Mouse (Mus musculus): ENCODE results near the gene Strn4. TPM values are rescaled to one million over a fixed set of nuclear protein-coding genes. Genes with fewer than 3 reads are reported as not detected.
A peak's percentile ranks its signal among the peaks of the same experiment; 100 is the strongest.

Strn4 gene
- polyA plus RNA-seq, 1 experiment from 2014 or later: 205 TPM

- 5% methylated on average over 17 of the region's 17 CpGs for WGBS
- Histone ChIP-seq H3K4me2 (peak overlapping the region; percentile 39), H3K4me1 (peaks cover 34% of the 10 kb centered on the region), H3K36me3 (replicated peaks) (no peaks in the 10 kb centered on the region), H3K27ac (peak overlapping the region; percentile 76), H3K4me3 (peak overlapping the region; percentile 35), H3K9me3 (no peaks in the 10 kb centered on the region), H3K27me3 (replicated peaks) (no peaks in the 10 kb centered on the region), H3K9ac (no peak overlapping the region)
- no peak for ATAC-seq (replicated peaks)
Measured at GRCm38 (mm10) chr7:16874190-16874589, 58.5 kb downstream of the Strn4 start.

GRCm38 (mm10) chr7:16874756-16875309 is 59.1 kb downstream of the Strn4 start:
- Histone ChIP-seq H3K4me3 (peak overlapping the region; percentile 68), H3K36me3 (replicated peaks) (no peaks in the 10 kb centered on the region), H3K27me3 (replicated peaks) (no peaks in the 10 kb centered on the region), H3K4me2 (peak overlapping the region; percentile 80), H3K9me3 (no peaks in the 10 kb centered on the region), H3K27ac (peak overlapping the region; percentile 83), H3K9ac (no peak overlapping the region; the same call in 1 of the 2 replicates), H3K4me1 (peaks cover 31% of the 10 kb centered on the region)
- peak; percentile 96 for ATAC-seq (replicated peaks)
- under 1% methylated on average over 33 of the region's 33 CpGs for WGBS

- Histone ChIP-seq H3K4me1 (peaks cover 30% of the 10 kb centered on the region), H3K27me3 (replicated peaks) (no peaks in the 10 kb centered on the region), H3K9ac (peak within 1 kb of the TSS; percentile 72), H3K9me3 (no peaks in the 10 kb centered on the region), H3K4me2 (peak within 1 kb of the TSS; percentile 80), H3K36me3 (replicated peaks) (no peaks in the 10 kb centered on the region), H3K4me3 (peak within 1 kb of the TSS; percentile 68), H3K27ac (peak within 1 kb of the TSS; percentile 83)
- ATAC-seq (replicated peaks): no peak
- WGBS: 0% methylated on average over 1 of the region's 1 CpGs
Measured at GRCm38 (mm10) chr7:16875310-16875325, 59.4 kb downstream of the Strn4 start, which contains the start of gene Dact3. TSS of gene Dact3 (plus strand) at chr7:16875317.

- Histone ChIP-seq H3K27me3 (replicated peaks) (no peaks in the 10 kb centered on the region), H3K9ac (peak overlapping the region; percentile 72), H3K4me1 (peaks cover 30% of the 10 kb centered on the region), H3K9me3 (no peaks in the 10 kb centered on the region), H3K36me3 (replicated peaks) (no peaks in the 10 kb centered on the region), H3K4me2 (peak overlapping the region; percentile 80), H3K4me3 (peak overlapping the region; percentile 68), H3K27ac (peak overlapping the region; percentile 83)
- peak; percentile 70 for ATAC-seq (replicated peaks)
- 0% methylated on average over 27 of the region's 42 CpGs for WGBS
Measured at GRCm38 (mm10) chr7:16875326-16875725, 59.6 kb downstream of the Strn4 start.

GRCm38 (mm10) chr7:16876006-16876405 is 60.3 kb downstream of the Strn4 start:
- WGBS: 9% methylated on average over 11 of the region's 11 CpGs
- Histone ChIP-seq H3K9me3 (no peaks in the 10 kb centered on the region), H3K27me3 (replicated peaks) (no peaks in the 10 kb centered on the region), H3K27ac (peak overlapping the region; percentile 83; the same call in 1 of the 2 replicates), H3K4me2 (peak overlapping the region; percentile 80), H3K36me3 (replicated peaks) (no peaks in the 10 kb centered on the region), H3K4me3 (peak overlapping the region; percentile 68), H3K9ac (peak overlapping the region; percentile 72), H3K4me1 (peaks cover 31% of the 10 kb centered on the region)
- ATAC-seq (replicated peaks): no peak

- H3K27me3 ChIP-seq (replicated peaks): no peaks in the 10 kb centered on the region
- WGBS: 4% methylated on average over 13 of the region's 13 CpGs
Measured at GRCm38 (mm10) chr7:16876608-16877007, 60.9 kb downstream of the Strn4 start.

GRCm38 (mm10) chr7:16877717-16878116 is 62.0 kb downstream of the Strn4 start:
- no peak for ATAC-seq (replicated peaks)
- 86% methylated on average over 3 of the region's 3 CpGs for WGBS
- no peak overlapping the region for H3K27ac ChIP-seq
- no peak overlapping the region for H3K9ac ChIP-seq
- H3K9me3 ChIP-seq: no peaks in the 10 kb centered on the region
- no peaks in the 10 kb centered on the region for H3K27me3 ChIP-seq (replicated peaks)
- no peaks in the 10 kb centered on the region for H3K36me3 ChIP-seq (replicated peaks)
- H3K4me3 ChIP-seq: no peak overlapping the region
- no peak overlapping the region for H3K4me2 ChIP-seq
- peaks cover 31% of the 10 kb centered on the region for H3K4me1 ChIP-seq

More at GRCm38 (mm10) chr7:16876608-16877007, 60.9 kb downstream of the Strn4 start:
- Histone ChIP-seq H3K9ac (peak overlapping the region; percentile 72), H3K27ac (no peak overlapping the region), H3K9me3 (no peaks in the 10 kb centered on the region), H3K36me3 (replicated peaks) (no peaks in the 10 kb centered on the region), H3K4me2 (peak overlapping the region; percentile 80), H3K4me1 (peaks cover 31% of the 10 kb centered on the region), H3K4me3 (peak overlapping the region; percentile 68)
- no peak for ATAC-seq (replicated peaks)

- H3K27ac ChIP-seq: no peak overlapping the region
- peaks cover 18% of the 10 kb centered on the region for H3K27me3 ChIP-seq (replicated peaks)
- ATAC-seq (replicated peaks): no peak
- peaks cover 25% of the 10 kb centered on the region for H3K4me1 ChIP-seq
- 0 out of 2 replicates have a peak, but pooled peaks cover 5% of the 10 kb centered on the region for H3K36me3 ChIP-seq (replicated peaks)
- 25% methylated on average over 9 of the region's 9 CpGs for WGBS
- H3K9ac ChIP-seq: no peak overlapping the region
- H3K4me2 ChIP-seq: no peak overlapping the region
- H3K9me3 ChIP-seq: no peaks in the 10 kb centered on the region
- no peak overlapping the region for H3K4me3 ChIP-seq
Measured at GRCm38 (mm10) chr7:16879796-16880547, 64.3 kb downstream of the Strn4 start.

GRCm38 (mm10) chr7:16880615-16881014 is 64.9 kb downstream of the Strn4 start:
- Histone ChIP-seq H3K36me3 (replicated peaks) (0 out of 2 replicates have a peak, but pooled peaks cover 5% of the 10 kb centered on the region), H3K4me2 (no peak overlapping the region), H3K27ac (no peak overlapping the region), H3K9ac (no peak overlapping the region), H3K4me1 (peaks cover 24% of the 10 kb centered on the region), H3K4me3 (no peak overlapping the region), H3K27me3 (replicated peaks) (peaks cover 20% of the 10 kb centered on the region), H3K9me3 (no peaks in the 10 kb centered on the region)
- 20% methylated on average over 5 of the region's 5 CpGs for WGBS
- ATAC-seq (replicated peaks): no peak

GRCm38 (mm10) chr7:16883162-16883561 is 67.5 kb downstream of the Strn4 start:
- Histone ChIP-seq H3K27ac (no peak overlapping the region), H3K4me3 (no peak overlapping the region), H3K36me3 (replicated peaks) (peaks cover 13% of the 10 kb centered on the region; the same call in 1 of the 2 replicates), H3K4me2 (no peak overlapping the region), H3K4me1 (peaks cover 7% of the 10 kb centered on the region; the same call in 1 of the 2 replicates), H3K27me3 (replicated peaks) (peaks cover 32% of the 10 kb centered on the region), H3K9ac (no peak overlapping the region), H3K9me3 (no peaks in the 10 kb centered on the region)
- ATAC-seq (replicated peaks): no peak
- WGBS: 95% methylated on average over 6 of the region's 6 CpGs

- no peak for ATAC-seq (replicated peaks)
- Histone ChIP-seq H3K36me3 (replicated peaks) (peaks cover 13% of the 10 kb centered on the region; the same call in 1 of the 2 replicates), H3K27me3 (replicated peaks) (peaks cover 32% of the 10 kb centered on the region), H3K4me2 (no peak overlapping the region), H3K9me3 (no peaks in the 10 kb centered on the region), H3K9ac (no peak overlapping the region), H3K4me3 (no peak overlapping the region), H3K27ac (no peak overlapping the region), H3K4me1 (peaks cover 7% of the 10 kb centered on the region; the same call in 1 of the 2 replicates)
- 51% methylated on average over 4 of the region's 4 CpGs for WGBS
Measured at GRCm38 (mm10) chr7:16884334-16884733, 68.6 kb downstream of the Strn4 start.

- Histone ChIP-seq H3K9ac (no peak overlapping the region), H3K4me2 (no peak overlapping the region), H3K9me3 (no peaks in the 10 kb centered on the region), H3K27me3 (replicated peaks) (peaks cover 32% of the 10 kb centered on the region), H3K4me3 (peak overlapping the region; percentile 12), H3K27ac (no peak overlapping the region), H3K36me3 (replicated peaks) (peaks cover 13% of the 10 kb centered on the region; the same call in 1 of the 2 replicates), H3K4me1 (peaks cover 3% of the 10 kb centered on the region; the same call in 1 of the 2 replicates)
- peak; percentile 19; the same call in 1 of the 2 replicates for ATAC-seq (replicated peaks)
- WGBS: 10% methylated on average over 66 of the region's 95 CpGs
Measured at GRCm38 (mm10) chr7:16885271-16885776, 69.6 kb downstream of the Strn4 start.

Measured in midbrain, embryonic 15.5 days (tissue).